Mouse (Mus musculus): ENCODE measurements around the gene Fbxo17.

- TF ChIP-seq CTCF (IDR thresholded peaks at IDR 0.05; ENCODE audit: borderline replicate concordance, extremely low read depth, insufficient read depth, insufficient read length) (no peak), POLR2A (IDR thresholded peaks at IDR 0.05; ENCODE audit: borderline replicate concordance, extremely low read depth, insufficient read depth, insufficient read length, poor library complexity, severe bottlenecking) (no peak)
Measured at GRCm38 (mm10) chr7:28697277-28697676, 19.3 kb upstream of the Fbxo17 start.

Measured in brain, embryonic 14.5 days (tissue).